Mouse (Mus musculus): ENCODE measurements at regions not wholly inside any gene's neighbourhood (a gene's known extent, or its start where the extent isn't known, plus 50 kb on each side); places are given as distances from the start of the nearest gene placed in this dataset.

- ATAC-seq (ENCODE audit: low FRiP score) (no peak), DNase-seq (ENCODE audit: low spot score, missing footprints) (peak; percentile 57)
- Histone ChIP-seq H3K9ac (ENCODE audit: low read length) (no peak overlapping the region), H3K36me3 (ENCODE audit: control insufficient read depth, insufficient read depth, low read length) (no peaks in the 10 kb centered on the region), H3K4me2 (no peak overlapping the region), H3K4me1 (ENCODE audit: control insufficient read depth, insufficient read depth, low read length) (no peaks in the 10 kb centered on the region), H3K27me3 (ENCODE audit: control insufficient read depth, insufficient read depth, low read length) (no peaks in the 10 kb centered on the region), H3K9me3 (ENCODE audit: control insufficient read depth, low read length) (no peaks in the 10 kb centered on the region), H3K4me3 (ENCODE audit: low read depth, low read length) (no peak overlapping the region), H3K27ac (ENCODE audit: low read depth, low read length) (no peak overlapping the region)
- WGBS, result 91% methylated on average over 2 of the region's 2 CpGs
Observed at GRCm38 (mm10) chr15:59888996-59889395, 127.4 kb downstream of the 4933412E24Rik start.

GRCm38 (mm10) chr15:59888131-59888459 lies 128.3 kb downstream of the 4933412E24Rik start:
- Histone ChIP-seq H3K36me3 (ENCODE audit: control insufficient read depth, insufficient read depth, low read length) (no peaks in the 10 kb centered on the region), H3K4me3 (ENCODE audit: low read depth, low read length) (no peak overlapping the region), H3K9me3 (ENCODE audit: control insufficient read depth, low read length) (no peaks in the 10 kb centered on the region), H3K9ac (ENCODE audit: low read length) (no peak overlapping the region), H3K27me3 (ENCODE audit: control insufficient read depth, insufficient read depth, low read length) (no peaks in the 10 kb centered on the region), H3K27ac (ENCODE audit: low read depth, low read length) (no peak overlapping the region), H3K4me2 (no peak overlapping the region), H3K4me1 (ENCODE audit: control insufficient read depth, insufficient read depth, low read length) (no peaks in the 10 kb centered on the region)
- 19% methylated on average over 2 of the region's 2 CpGs for WGBS
- DNase-seq (ENCODE audit: low spot score, missing footprints) (peak; percentile 73), ATAC-seq (ENCODE audit: low FRiP score) (no peak)

GRCm38 (mm10) chr15:59887381-59888130 lies 128.9 kb downstream of the 4933412E24Rik start:
- Histone ChIP-seq H3K36me3 (ENCODE audit: control insufficient read depth, insufficient read depth, low read length) (no peaks in the 10 kb centered on the region), H3K4me3 (ENCODE audit: low read depth, low read length) (no peak overlapping the region), H3K4me1 (ENCODE audit: control insufficient read depth, insufficient read depth, low read length) (no peaks in the 10 kb centered on the region), H3K27me3 (ENCODE audit: control insufficient read depth, insufficient read depth, low read length) (no peaks in the 10 kb centered on the region), H3K4me2 (no peak overlapping the region), H3K9ac (ENCODE audit: low read length) (no peak overlapping the region), H3K27ac (ENCODE audit: low read depth, low read length) (no peak overlapping the region), H3K9me3 (ENCODE audit: control insufficient read depth, low read length) (no peaks in the 10 kb centered on the region)
- ATAC-seq (ENCODE audit: low FRiP score), result no peak
- peak; percentile 81 for DNase-seq (ENCODE audit: low spot score, missing footprints)
- 42% methylated on average over 5 of the region's 5 CpGs for WGBS

GRCm38 (mm10) chr15:59886036-59886435 lies 130.4 kb downstream of the 4933412E24Rik start:
- H3K4me1 ChIP-seq (ENCODE audit: control insufficient read depth, insufficient read depth, low read length), result no peaks in the 10 kb centered on the region
- DNase-seq (ENCODE audit: low spot score, missing footprints), result no peak
- 84% methylated on average over 2 of the region's 2 CpGs for WGBS
- ATAC-seq (ENCODE audit: low FRiP score), result no peak
- H3K9ac ChIP-seq (ENCODE audit: low read length), result no peak overlapping the region
- H3K36me3 ChIP-seq (ENCODE audit: control insufficient read depth, insufficient read depth, low read length), result no peaks in the 10 kb centered on the region
- H3K27ac ChIP-seq (ENCODE audit: low read depth, low read length), result no peak overlapping the region
- no peak overlapping the region for H3K4me2 ChIP-seq
- no peaks in the 10 kb centered on the region for H3K27me3 ChIP-seq (ENCODE audit: control insufficient read depth, insufficient read depth, low read length)
- no peak overlapping the region for H3K4me3 ChIP-seq (ENCODE audit: low read depth, low read length)
- H3K9me3 ChIP-seq (ENCODE audit: control insufficient read depth, low read length), result no peaks in the 10 kb centered on the region

GRCm38 (mm10) chr15:59882444-59882843 lies 134.0 kb downstream of the 4933412E24Rik start:
- Histone ChIP-seq H3K4me1 (ENCODE audit: control insufficient read depth, insufficient read depth, low read length) (no peaks in the 10 kb centered on the region), H3K27me3 (ENCODE audit: control insufficient read depth, insufficient read depth, low read length) (no peaks in the 10 kb centered on the region), H3K4me2 (no peak overlapping the region), H3K4me3 (ENCODE audit: low read depth, low read length) (no peak overlapping the region), H3K9me3 (ENCODE audit: control insufficient read depth, low read length) (no peaks in the 10 kb centered on the region), H3K36me3 (ENCODE audit: control insufficient read depth, insufficient read depth, low read length) (no peaks in the 10 kb centered on the region), H3K9ac (ENCODE audit: low read length) (no peak overlapping the region), H3K27ac (ENCODE audit: low read depth, low read length) (no peak overlapping the region)
- no peak for DNase-seq (ENCODE audit: low spot score, missing footprints)
- ATAC-seq (ENCODE audit: low FRiP score), result no peak
- 72% methylated on average over 5 of the region's 5 CpGs for WGBS

- H3K36me3 ChIP-seq (ENCODE audit: control insufficient read depth, insufficient read depth, low read length), result no peaks in the 10 kb centered on the region
- H3K9me3 ChIP-seq (ENCODE audit: control insufficient read depth, low read length), result no peaks in the 10 kb centered on the region
- H3K4me2 ChIP-seq, result no peak overlapping the region
- no peak overlapping the region for H3K9ac ChIP-seq (ENCODE audit: low read length)
- H3K4me3 ChIP-seq (ENCODE audit: low read depth, low read length), result no peak overlapping the region
- DNase-seq (ENCODE audit: low spot score, missing footprints), result peak; percentile 23
- H3K27me3 ChIP-seq (ENCODE audit: control insufficient read depth, insufficient read depth, low read length), result no peaks in the 10 kb centered on the region
- ATAC-seq (ENCODE audit: low FRiP score), result no peak
- WGBS, result 89% methylated on average over 5 of the region's 5 CpGs
- no peaks in the 10 kb centered on the region for H3K4me1 ChIP-seq (ENCODE audit: control insufficient read depth, insufficient read depth, low read length)
- no peak overlapping the region for H3K27ac ChIP-seq (ENCODE audit: low read depth, low read length)
Observed at GRCm38 (mm10) chr15:59880426-59880825, 136.0 kb downstream of the 4933412E24Rik start.

GRCm38 (mm10) chr15:59879311-59879710 lies 137.1 kb downstream of the 4933412E24Rik start:
- no peaks in the 10 kb centered on the region for H3K36me3 ChIP-seq (ENCODE audit: control insufficient read depth, insufficient read depth, low read length)
- DNase-seq (ENCODE audit: low spot score, missing footprints) (no peak), ATAC-seq (ENCODE audit: low FRiP score) (no peak)
- H3K27me3 ChIP-seq (ENCODE audit: control insufficient read depth, insufficient read depth, low read length), result no peaks in the 10 kb centered on the region
- whole genome bisulfite sequencing, result 89% methylated on average over 4 of the region's 4 CpGs
- H3K9ac ChIP-seq (ENCODE audit: low read length), result no peak overlapping the region
- no peaks in the 10 kb centered on the region for H3K9me3 ChIP-seq (ENCODE audit: control insufficient read depth, low read length)
- H3K4me2 ChIP-seq, result no peak overlapping the region
- no peak overlapping the region for H3K27ac ChIP-seq (ENCODE audit: low read depth, low read length)
- H3K4me3 ChIP-seq (ENCODE audit: low read depth, low read length), result no peak overlapping the region
- no peaks in the 10 kb centered on the region for H3K4me1 ChIP-seq (ENCODE audit: control insufficient read depth, insufficient read depth, low read length)

GRCm38 (mm10) chr15:59876279-59876742 lies 140.1 kb downstream of the 4933412E24Rik start:
- WGBS, result 75% methylated on average over 7 of the region's 7 CpGs
- no peaks in the 10 kb centered on the region for H3K4me1 ChIP-seq (ENCODE audit: control insufficient read depth, insufficient read depth, low read length)
- H3K27me3 ChIP-seq (ENCODE audit: control insufficient read depth, insufficient read depth, low read length), result no peaks in the 10 kb centered on the region
- ATAC-seq (ENCODE audit: low FRiP score), result no peak
- H3K4me2 ChIP-seq, result no peak overlapping the region
- H3K9ac ChIP-seq (ENCODE audit: low read length), result no peak overlapping the region
- no peak for DNase-seq (ENCODE audit: low spot score, missing footprints)
- no peaks in the 10 kb centered on the region for H3K9me3 ChIP-seq (ENCODE audit: control insufficient read depth, low read length)
- H3K36me3 ChIP-seq (ENCODE audit: control insufficient read depth, insufficient read depth, low read length), result no peaks in the 10 kb centered on the region
- H3K4me3 ChIP-seq (ENCODE audit: low read depth, low read length), result no peak overlapping the region
- H3K27ac ChIP-seq (ENCODE audit: low read depth, low read length), result no peak overlapping the region

- H3K4me1 ChIP-seq (ENCODE audit: control insufficient read depth, insufficient read depth, low read length), result no peaks in the 10 kb centered on the region
- H3K9ac ChIP-seq (ENCODE audit: low read length), result no peak overlapping the region
- H3K27me3 ChIP-seq (ENCODE audit: control insufficient read depth, insufficient read depth, low read length), result no peaks in the 10 kb centered on the region
- no peaks in the 10 kb centered on the region for H3K9me3 ChIP-seq (ENCODE audit: control insufficient read depth, low read length)
- H3K27ac ChIP-seq (ENCODE audit: low read depth, low read length), result no peak overlapping the region
- no peak overlapping the region for H3K4me3 ChIP-seq (ENCODE audit: low read depth, low read length)
- WGBS, result 89% methylated on average over 8 of the region's 8 CpGs
- DNase-seq (ENCODE audit: low spot score, missing footprints) (no peak), ATAC-seq (ENCODE audit: low FRiP score) (no peak)
- no peak overlapping the region for H3K4me2 ChIP-seq
- H3K36me3 ChIP-seq (ENCODE audit: control insufficient read depth, insufficient read depth, low read length), result no peaks in the 10 kb centered on the region
Observed at GRCm38 (mm10) chr15:59866701-59867100, 149.7 kb downstream of the 4933412E24Rik start.
